Mouse (Mus musculus): ENCODE data around the gene Spata5. TPM values are rescaled to one million over a fixed set of nuclear protein-coding genes. Genes with fewer than 3 reads are reported as not detected.
"Not testable (repeated sequence)": the region's sequence is repeated elsewhere in the genome, so short reads cannot be mapped to it uniquely, and the experiment has no call there.

Gene Spata5
- total and polyA plus RNA-seq, 3 experiments, result 2.1 to 13.9 (median 12.4) TPM

DNA sequence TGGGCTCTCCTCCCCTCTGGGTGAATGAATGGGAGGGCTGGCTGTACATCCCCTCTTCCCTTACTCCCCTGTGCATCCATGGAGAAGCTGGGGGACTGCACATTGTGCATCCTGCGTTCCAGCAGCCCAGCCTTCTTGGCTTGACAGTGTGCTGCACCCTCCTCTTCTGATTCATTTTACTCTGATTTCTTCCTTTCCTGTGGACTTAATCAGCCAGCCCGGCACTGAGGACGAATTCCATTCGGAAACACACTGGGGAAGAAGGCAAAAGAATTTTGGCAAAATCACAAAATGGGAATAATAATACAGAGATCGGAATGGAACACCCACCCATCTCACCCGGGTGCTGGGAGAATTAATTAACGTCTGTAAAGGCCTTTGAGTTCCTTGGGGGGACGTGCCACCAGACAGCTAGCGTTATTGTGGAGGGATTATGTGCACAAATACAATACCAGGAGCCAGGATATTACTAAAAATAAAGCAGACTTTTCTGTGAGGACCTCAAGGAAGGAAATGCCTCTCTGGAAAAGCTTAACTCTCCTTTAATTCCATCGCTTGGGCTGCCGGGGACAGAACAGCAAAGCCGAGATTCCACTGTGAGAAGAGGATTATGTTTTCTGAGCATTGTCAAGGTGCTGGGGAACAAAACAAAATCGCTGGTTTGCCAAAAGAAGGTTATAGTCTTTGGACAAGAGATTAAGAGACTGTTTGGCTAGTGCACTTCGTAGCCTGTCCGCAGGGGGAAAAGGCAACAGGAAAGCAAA is 166.5 kb downstream of the Spata5 start:
- no peaks in the 10 kb centered on the region for H3K27me3 ChIP-seq (ENCODE audit: control insufficient read depth, insufficient read depth, low read length)
- peak; percentile 52 to 58 for DNase-seq
- WGBS, result 17% methylated on average over 15 of the region's 15 CpGs
- TF ChIP-seq CTCF (IDR thresholded peaks at IDR 0.05), result peak; percentile 58
- 0 out of 2 replicates have a peak, but pooled peaks have one; percentile 5 for TF ChIP-seq EP300 (IDR thresholded peaks at IDR 0.05; ENCODE audit: insufficient read depth, low read depth, low read length)
- 0 out of 2 replicates have a peak, but pooled peaks have one; percentile 11 for TF ChIP-seq POLR2A (IDR thresholded peaks at IDR 0.05; ENCODE audit: insufficient read depth, low read depth, low read length)
- no peak overlapping the region; the same call in 1 of the 2 replicates for H3K9ac ChIP-seq (ENCODE audit: low read depth, low read length)
- peak overlapping the region; percentile 27 for H3K4me3 ChIP-seq
- intact Hi-C loops (cut with DNase I), result loop anchor here (1.0 to 5.0 kb wide), 5 partner anchors 19 to 391 kb away; partner anchors contain the start of gene Spry1
- no peaks in the 10 kb centered on the region for H3K79me2 ChIP-seq (replicated peaks; ENCODE audit: control insufficient read depth, insufficient read depth, low read length)
- peaks cover 7% of the 10 kb centered on the region for H3K4me1 ChIP-seq (ENCODE audit: control insufficient read depth, insufficient read depth, low read length)
- H3K27ac ChIP-seq, result peak overlapping the region; percentile 87
- peaks cover 4% of the 10 kb centered on the region; the same call in 1 of the 2 replicates for H3K36me3 ChIP-seq (ENCODE audit: control insufficient read depth, insufficient read depth, low read length)

DNA sequence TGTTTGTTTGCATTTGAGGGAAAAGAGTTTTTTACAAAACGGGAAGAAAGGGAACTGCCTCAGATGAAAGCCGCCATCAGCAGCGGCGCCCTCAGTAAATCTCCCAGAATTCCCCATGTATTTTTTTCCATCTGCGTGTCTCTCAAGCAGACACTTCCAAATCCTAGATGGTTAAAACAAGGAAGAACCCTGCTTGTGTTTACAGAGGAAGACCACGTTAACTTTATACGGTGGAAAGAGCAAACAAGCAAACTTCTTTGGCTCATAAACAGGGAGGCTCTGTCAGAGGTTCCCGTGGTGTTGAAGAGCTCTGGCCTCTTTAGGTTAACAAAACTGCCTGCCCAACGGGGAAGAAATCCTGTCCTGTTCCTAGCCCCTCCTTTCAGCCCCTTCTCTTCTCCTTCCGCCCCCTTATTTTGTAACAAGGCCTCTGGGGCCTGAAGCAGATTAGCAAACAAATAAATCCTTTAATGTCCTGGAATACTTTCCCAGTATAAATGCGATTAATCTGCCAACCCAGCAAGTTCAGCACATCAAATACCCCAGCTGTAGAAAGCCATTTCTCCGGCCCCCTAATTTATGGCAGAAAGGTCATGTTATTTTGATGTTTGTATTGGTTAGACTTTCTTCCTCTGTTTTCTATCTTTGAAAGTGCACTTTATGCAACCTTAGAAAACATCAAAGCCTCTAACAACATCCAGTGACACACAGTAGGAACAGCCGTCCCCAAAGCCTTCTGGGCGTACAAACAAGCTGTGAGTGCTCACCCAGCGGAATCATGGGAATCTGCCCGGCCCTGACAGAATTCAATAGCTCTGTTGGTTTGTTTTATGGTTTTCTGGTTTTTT is 167.3 kb downstream of the Spata5 start:
- intact Hi-C loops (cut with DNase I), result loop anchor here (1.0 to 5.0 kb wide), 5 partner anchors 18 to 390 kb away; partner anchors contain the start of gene Spry1
- peak overlapping the region; percentile 25; the same call in 1 of the 2 replicates for H3K9ac ChIP-seq (ENCODE audit: low read depth, low read length)
- peaks cover 7% of the 10 kb centered on the region for H3K4me1 ChIP-seq (ENCODE audit: control insufficient read depth, insufficient read depth, low read length)
- peaks cover 4% of the 10 kb centered on the region; the same call in 1 of the 2 replicates for H3K36me3 ChIP-seq (ENCODE audit: control insufficient read depth, insufficient read depth, low read length)
- DNase-seq, result no peak
- peak overlapping the region; percentile 27 for H3K4me3 ChIP-seq
- H3K27me3 ChIP-seq (ENCODE audit: control insufficient read depth, insufficient read depth, low read length), result no peaks in the 10 kb centered on the region
- H3K79me2 ChIP-seq (replicated peaks; ENCODE audit: control insufficient read depth, insufficient read depth, low read length), result no peaks in the 10 kb centered on the region
- peak overlapping the region; percentile 87 for H3K27ac ChIP-seq
- 36% methylated on average over 16 of the region's 16 CpGs for WGBS
- no peak for TF ChIP-seq EP300 (IDR thresholded peaks at IDR 0.05; ENCODE audit: insufficient read depth, low read depth, low read length)
- no peak; the same call in 1 of the 2 replicates for TF ChIP-seq POLR2A (IDR thresholded peaks at IDR 0.05; ENCODE audit: insufficient read depth, low read depth, low read length)
- TF ChIP-seq CTCF (IDR thresholded peaks at IDR 0.05), result no peak

DNA sequence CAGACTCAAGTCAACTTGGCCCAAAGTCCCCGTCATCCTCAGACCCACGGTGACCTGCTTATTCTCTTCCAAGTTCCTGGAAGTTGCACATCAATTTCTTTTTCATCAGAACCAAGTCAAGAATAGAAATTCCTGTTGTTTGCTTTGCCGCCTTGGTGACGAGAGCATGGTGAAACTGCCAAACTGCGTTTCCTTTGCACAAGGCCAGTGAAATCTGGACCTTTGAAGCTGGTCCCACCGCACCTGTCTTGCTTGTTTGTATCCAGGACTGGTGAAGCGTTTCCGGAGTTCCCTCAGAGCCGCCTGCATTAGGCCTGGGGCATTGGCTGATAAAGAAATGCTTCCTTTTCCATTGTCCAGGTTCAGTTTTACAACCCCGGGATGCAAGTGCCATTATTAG is 176.0 kb downstream of the Spata5 start:
- WGBS, result 50% methylated on average over 10 of the region's 10 CpGs
- Histone ChIP-seq H3K79me2 (replicated peaks; ENCODE audit: control insufficient read depth, insufficient read depth, low read length) (no peaks in the 10 kb centered on the region), H3K9ac (ENCODE audit: low read depth, low read length) (no peak overlapping the region), H3K27me3 (ENCODE audit: control insufficient read depth, insufficient read depth, low read length) (no peaks in the 10 kb centered on the region), H3K36me3 (ENCODE audit: control insufficient read depth, insufficient read depth, low read length) (no peaks in the 10 kb centered on the region), H3K4me3 (no peak overlapping the region), H3K4me1 (ENCODE audit: control insufficient read depth, insufficient read depth, low read length) (no peaks in the 10 kb centered on the region), H3K27ac (peak overlapping the region; percentile 51; the same call in 1 of the 2 replicates)
- peak; percentile 40 to 49 for DNase-seq
- TF ChIP-seq EP300 (IDR thresholded peaks at IDR 0.05; ENCODE audit: insufficient read depth, low read depth, low read length) (0 out of 2 replicates have a peak, but pooled peaks have one; percentile 36), POLR2A (IDR thresholded peaks at IDR 0.05; ENCODE audit: insufficient read depth, low read depth, low read length) (no peak), CTCF (IDR thresholded peaks at IDR 0.05) (no peak)
- intact Hi-C loops (cut with DNase I), result no loop called here

DNA sequence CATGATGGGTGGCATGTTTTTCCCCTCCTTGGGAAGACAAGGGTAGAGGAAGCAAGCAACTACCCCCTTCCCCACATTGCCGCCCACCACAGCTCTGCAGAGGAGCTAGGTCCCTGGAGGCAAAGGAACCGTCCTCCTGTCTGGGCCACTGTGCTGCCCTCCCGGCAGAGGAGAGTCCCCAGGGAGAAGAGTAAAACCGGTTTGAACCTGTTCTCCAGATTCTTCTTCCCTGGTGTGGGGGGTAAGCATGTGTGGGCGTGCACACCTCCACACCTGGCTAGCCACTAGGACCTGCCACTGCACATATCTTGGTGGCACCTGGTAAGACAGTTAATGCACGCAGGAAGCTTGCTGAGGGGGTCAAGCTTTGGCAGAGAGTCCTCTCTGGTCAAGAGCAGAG is 176.8 kb downstream of the Spata5 start:
- TF ChIP-seq EP300 (IDR thresholded peaks at IDR 0.05; ENCODE audit: insufficient read depth, low read depth, low read length) (no peak), POLR2A (IDR thresholded peaks at IDR 0.05; ENCODE audit: insufficient read depth, low read depth, low read length) (no peak)
- H3K27ac ChIP-seq, result no peak overlapping the region; the same call in 1 of the 2 replicates
- H3K9ac ChIP-seq (ENCODE audit: low read depth, low read length), result no peak overlapping the region
- no peaks in the 10 kb centered on the region for H3K79me2 ChIP-seq (replicated peaks; ENCODE audit: control insufficient read depth, insufficient read depth, low read length)
- whole genome bisulfite sequencing, result 45% methylated on average over 6 of the region's 6 CpGs
- no peaks in the 10 kb centered on the region for H3K36me3 ChIP-seq (ENCODE audit: control insufficient read depth, insufficient read depth, low read length)
- H3K27me3 ChIP-seq (ENCODE audit: control insufficient read depth, insufficient read depth, low read length), result no peaks in the 10 kb centered on the region
- intact Hi-C loops (cut with DNase I), result no loop called here
- DNase-seq, result no peak
- no peaks in the 10 kb centered on the region for H3K4me1 ChIP-seq (ENCODE audit: control insufficient read depth, insufficient read depth, low read length)
- no peak overlapping the region for H3K4me3 ChIP-seq

DNA sequence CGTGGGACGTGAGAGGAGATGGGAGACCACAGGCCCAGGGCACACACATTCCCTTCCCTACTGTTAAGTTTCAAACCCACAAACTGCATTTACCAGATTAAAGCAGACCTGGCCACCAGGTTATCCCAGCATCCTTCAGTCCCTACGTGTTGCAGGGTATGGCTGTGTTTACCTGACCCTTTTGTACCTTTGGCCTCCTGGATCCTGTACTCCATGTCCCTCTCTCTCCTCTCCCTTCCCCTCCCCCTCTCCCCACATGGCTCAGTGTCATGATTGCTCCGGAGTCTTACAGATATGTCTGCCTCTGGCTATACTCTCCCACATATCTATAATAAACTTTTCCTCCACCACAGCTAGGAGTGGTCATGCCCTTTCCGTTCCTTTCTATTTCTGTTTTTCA is 177.5 kb downstream of the Spata5 start:
- intact Hi-C loops (cut with DNase I), result no loop called here
- WGBS, result 72% methylated on average over 5 of the region's 5 CpGs
- DNase-seq, result no peak
- no peak overlapping the region for H3K27ac ChIP-seq
- no peak overlapping the region for H3K9ac ChIP-seq (ENCODE audit: low read depth, low read length)
- no peak overlapping the region for H3K4me3 ChIP-seq
- TF ChIP-seq EP300 (IDR thresholded peaks at IDR 0.05; ENCODE audit: insufficient read depth, low read depth, low read length), result no peak
- TF ChIP-seq POLR2A (IDR thresholded peaks at IDR 0.05; ENCODE audit: insufficient read depth, low read depth, low read length), result no peak
- TF ChIP-seq CTCF (IDR thresholded peaks at IDR 0.05), result no peak
- no peaks in the 10 kb centered on the region for H3K36me3 ChIP-seq (ENCODE audit: control insufficient read depth, insufficient read depth, low read length)
- H3K4me1 ChIP-seq (ENCODE audit: control insufficient read depth, insufficient read depth, low read length), result no peaks in the 10 kb centered on the region
- no peaks in the 10 kb centered on the region for H3K79me2 ChIP-seq (replicated peaks; ENCODE audit: control insufficient read depth, insufficient read depth, low read length)
- H3K27me3 ChIP-seq (ENCODE audit: control insufficient read depth, insufficient read depth, low read length), result no peaks in the 10 kb centered on the region

DNA sequence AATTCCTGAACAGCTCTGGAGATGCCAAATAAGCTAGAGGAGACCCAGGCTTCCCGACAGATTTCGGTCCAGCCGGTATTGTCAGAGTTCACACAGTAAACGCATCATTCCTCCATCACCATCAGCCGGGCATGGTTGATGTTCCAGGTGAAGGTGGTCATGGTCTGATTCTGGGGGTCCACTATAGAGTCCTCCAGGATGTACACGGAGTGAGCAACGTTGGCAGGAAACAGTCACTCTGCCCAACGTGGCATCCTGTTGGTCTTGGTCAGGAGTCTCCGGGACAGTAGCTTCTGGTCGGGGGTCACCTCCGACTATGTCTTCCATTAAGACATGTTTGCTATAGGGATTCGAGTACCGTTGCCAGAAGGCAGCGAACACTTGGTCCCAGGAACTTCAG is 179.9 kb downstream of the Spata5 start:
- H3K36me3 ChIP-seq (ENCODE audit: control insufficient read depth, insufficient read depth, low read length); H3K9ac ChIP-seq (ENCODE audit: low read depth, low read length); H3K4me1 ChIP-seq (ENCODE audit: control insufficient read depth, insufficient read depth, low read length); H3K27me3 ChIP-seq (ENCODE audit: control insufficient read depth, insufficient read depth, low read length); H3K79me2 ChIP-seq (replicated peaks; ENCODE audit: control insufficient read depth, insufficient read depth, low read length); H3K27ac ChIP-seq; H3K4me3 ChIP-seq; DNase-seq: not testable (repeated sequence)
- intact Hi-C loops (cut with DNase I), result loop anchor here (5.0 kb wide), 1 partner anchor 82 kb away; no protein-coding TSS in a partner anchor
- WGBS, result 86% methylated on average over 14 of the region's 14 CpGs
